Mouse (Mus musculus) myocyte (in vitro differentiated cells): ENCODE measurements around the gene Ifitm10. TPM values are rescaled to one million over a fixed set of nuclear protein-coding genes. Genes with fewer than 3 reads are reported as not detected.
"Not testable (repeated sequence)": the region's sequence is repeated elsewhere in the genome, so short reads cannot be mapped to it uniquely, and the experiment has no call there.

ENCODE experiments used
- H3K27me3 ChIP-seq: one replicate; pipeline ENCODE4 v1.6.1; 2011; ENCODE audit not compliant: control insufficient read depth, insufficient read depth, insufficient read length
- H3K36me3 ChIP-seq: one replicate; pipeline ENCODE4 v1.6.1; 2011; ENCODE audit not compliant: control insufficient read depth, insufficient read depth
- H3K4me2 ChIP-seq: one replicate; pipeline ENCODE4 v1.6.1; 2011; ENCODE audit warnings: low read depth, control low read depth
- H3K4me3 ChIP-seq: one replicate; pipeline ENCODE4 v1.5.1; 2011; ENCODE audit warnings: mild to moderate bottlenecking, control low read depth, moderate library complexity
- H3K79me2 ChIP-seq: one replicate; pipeline ENCODE4 v1.6.1; 2011; ENCODE audit not compliant: control insufficient read depth, insufficient read depth
- H3ac ChIP-seq: one replicate; pipeline ENCODE4 v1.6.1; 2011; ENCODE audit not compliant: control insufficient read depth, insufficient read length
- CEBPB ChIP-seq: IDR thresholded peaks from 2 replicates; pipeline ENCODE4 v1.6.1; 2011; ENCODE audit warnings: mild to moderate bottlenecking, moderate library complexity; ENCODE audit not compliant: poor library complexity, insufficient read depth, severe bottlenecking
- E2F4 ChIP-seq: IDR thresholded peaks from one replicate; pipeline ENCODE4 v1.6.1; 2011; ENCODE audit warnings: mild to moderate bottlenecking, control low read depth, moderate library complexity; ENCODE audit not compliant: insufficient read depth
- MAX ChIP-seq: IDR thresholded peaks from one replicate; pipeline ENCODE4 v1.6.1; 2011; ENCODE audit warnings: low read depth, mild to moderate bottlenecking, control low read depth
- MYOD1 ChIP-seq, 3 experiments: IDR thresholded peaks; one replicate each; pipeline ENCODE4 v1.6.1; 2011; ENCODE audit warnings: control low read depth in 2 of 3, low read depth in 2 of 3, mild to moderate bottlenecking in 2 of 3, moderate library complexity in 1 of 3; ENCODE audit not compliant: insufficient read length in 2 of 3, control insufficient read depth in 1 of 3
- MYOG ChIP-seq, 3 experiments: IDR thresholded peaks; one replicate each; pipeline ENCODE4 v1.6.1; 2011; ENCODE audit warnings: control low read depth in 2 of 3, low read depth in 2 of 3, mild to moderate bottlenecking in 2 of 3; ENCODE audit not compliant: insufficient read length in 2 of 3, control insufficient read depth in 1 of 3, insufficient read depth in 1 of 3
- POLR2A ChIP-seq: IDR thresholded peaks from one replicate; pipeline ENCODE4 v1.6.1; 2011; ENCODE audit warnings: low read depth, mild to moderate bottlenecking, control low read depth, moderate library complexity; ENCODE audit not compliant: insufficient read length
- POLR2AphosphoS2 ChIP-seq: IDR thresholded peaks from one replicate; pipeline ENCODE4 v1.6.1; 2011; ENCODE audit warnings: low read depth, control low read depth; ENCODE audit not compliant: insufficient read length
- REST ChIP-seq: IDR thresholded peaks from one replicate; pipeline ENCODE4 v1.6.1; 2011; ENCODE audit warnings: mild to moderate bottlenecking, control low read depth, moderate library complexity; ENCODE audit not compliant: insufficient read depth, insufficient read length
- SRF ChIP-seq: IDR thresholded peaks from one replicate; pipeline ENCODE4 v1.6.1; 2011; ENCODE audit warnings: low read depth; ENCODE audit not compliant: control insufficient read depth, insufficient read length
- TCF12 ChIP-seq: IDR thresholded peaks from one replicate; pipeline ENCODE4 v1.6.1; 2011; ENCODE audit warnings: mild to moderate bottlenecking, control low read depth; ENCODE audit not compliant: poor library complexity, insufficient read depth, severe bottlenecking
- TCF3 ChIP-seq: IDR thresholded peaks from one replicate; pipeline ENCODE4 v1.6.1; 2011; ENCODE audit warnings: low read depth, control low read depth; ENCODE audit not compliant: insufficient read length
- USF1 ChIP-seq: IDR thresholded peaks from one replicate; pipeline ENCODE4 v1.6.1; 2011; ENCODE audit warnings: low read depth, mild to moderate bottlenecking, control low read depth, moderate library complexity
- polyA plus RNA-seq: library from polyadenylated mRNA; unstranded; fragments of >200 nt; fragmentation: generic; extraction: Trizol; gene quantifications from one replicate; pipeline ENCODE4 v1.2.1, GENCODE M21; 2012; ENCODE audit warnings: missing spikeins

The Ifitm10 gene
- polyA plus RNA-seq, 1 experiment: 5.4 TPM

DNA sequence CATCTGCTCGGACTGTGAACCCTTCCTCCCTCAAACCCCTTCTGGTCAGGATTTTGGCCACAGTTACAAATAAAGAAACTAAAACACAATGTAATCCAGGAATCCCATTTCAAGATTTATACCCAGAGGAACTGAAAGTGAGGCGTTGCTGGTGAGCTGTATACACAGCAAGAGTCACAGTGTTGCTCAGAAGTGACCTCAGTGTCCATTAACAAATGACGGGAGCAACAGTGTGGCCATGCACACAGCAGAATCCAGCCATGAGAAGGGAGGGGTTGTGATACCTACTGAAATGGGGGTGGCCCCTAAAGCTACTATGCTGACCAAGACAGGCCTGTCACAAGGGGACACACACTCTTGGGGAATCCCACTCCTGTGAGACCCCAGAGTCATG is 31.3 kb downstream of the Ifitm10 start:
- Histone ChIP-seq H3K79me2 (no peaks in the 10 kb centered on the region), H3ac (no peak overlapping the region), H3K4me3 (no peak overlapping the region), H3K4me2 (no peak overlapping the region), H3K36me3 (no peaks in the 10 kb centered on the region), H3K27me3 (no peaks in the 10 kb centered on the region)
- no peak for TF ChIP-seq POLR2A
- TF ChIP-seq REST: no peak
- TF ChIP-seq TCF12: no peak
- no peak for TF ChIP-seq USF1

- TF ChIP-seq MYOD1 (IDR thresholded peaks at IDR 0.05; ENCODE audit: control insufficient read depth in 1 of 3, insufficient read length in 2 of 3, low read depth in 2 of 3) (no peak), CEBPB (no peak), USF1 (no peak)
- Histone ChIP-seq H3K79me2 (no peaks in the 10 kb centered on the region), H3K4me2 (no peak overlapping the region), H3K4me3 (no peak overlapping the region), H3K27me3 (no peaks in the 10 kb centered on the region), H3K36me3 (no peaks in the 10 kb centered on the region), H3ac (no peak overlapping the region)
Observed at GRCm38 (mm10) chr7:142341564-142342246, 31.8 kb downstream of the Ifitm10 start.

DNA sequence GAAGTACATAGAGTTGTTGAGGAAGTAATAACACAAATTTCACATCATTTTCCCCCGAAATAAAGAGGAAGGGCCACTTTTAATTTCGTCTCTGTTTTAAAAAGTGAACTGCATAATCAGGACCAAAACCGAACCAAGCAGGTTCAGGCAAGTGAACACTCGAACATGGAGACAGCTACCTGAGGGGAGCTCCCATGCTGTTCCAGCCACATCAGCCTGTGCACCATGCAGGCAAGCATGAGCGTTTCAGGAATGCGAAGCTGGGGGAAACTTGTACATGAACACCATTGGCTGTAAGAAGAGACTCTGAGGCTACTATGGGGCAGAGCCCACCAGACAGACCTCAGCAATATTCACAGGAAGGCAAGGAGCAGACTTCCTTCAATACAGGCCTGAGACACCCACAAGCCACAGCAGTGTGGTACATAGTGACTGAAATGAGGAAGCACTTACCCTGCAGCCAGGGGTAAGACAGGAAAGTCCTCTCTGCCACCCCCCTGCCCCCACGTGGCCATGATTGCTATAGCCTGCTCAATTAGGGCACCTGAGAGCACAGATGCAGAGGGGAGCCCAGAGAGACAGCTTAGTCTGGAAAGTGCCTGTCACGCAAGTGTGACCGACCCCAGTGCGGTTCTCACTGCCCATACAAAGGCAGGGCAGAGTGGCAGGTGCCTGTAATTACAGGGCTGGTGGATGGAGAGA is 33.1 kb downstream of the Ifitm10 start:
- H3ac ChIP-seq: no peak overlapping the region
- no peak for TF ChIP-seq USF1
- no peak for TF ChIP-seq TCF3
- TF ChIP-seq TCF12: no peak
- no peak for TF ChIP-seq MAX
- no peak for TF ChIP-seq MYOG (IDR thresholded peaks at IDR 0.05; ENCODE audit: control insufficient read depth in 1 of 3, insufficient read depth in 1 of 3, insufficient read length in 2 of 3, low read depth in 2 of 3)
- no peak for TF ChIP-seq CEBPB
- TF ChIP-seq MYOD1 (IDR thresholded peaks at IDR 0.05; ENCODE audit: control insufficient read depth in 1 of 3, insufficient read length in 2 of 3, low read depth in 2 of 3): no peak
- TF ChIP-seq REST: no peak
- TF ChIP-seq POLR2A: no peak
- TF ChIP-seq POLR2AphosphoS2: no peak
- no peak for TF ChIP-seq SRF
- TF ChIP-seq E2F4: no peak
- no peak overlapping the region for H3K4me2 ChIP-seq
- no peak overlapping the region for H3K4me3 ChIP-seq
- no peaks in the 10 kb centered on the region for H3K27me3 ChIP-seq
- no peaks in the 10 kb centered on the region for H3K79me2 ChIP-seq
- no peaks in the 10 kb centered on the region for H3K36me3 ChIP-seq

GRCm38 (mm10) chr7:142335151-142335550 is 38.4 kb downstream of the Ifitm10 start:
- Histone ChIP-seq H3K36me3 (no peaks in the 10 kb centered on the region), H3K27me3 (no peaks in the 10 kb centered on the region), H3K4me3 (no peak overlapping the region), H3K79me2 (no peaks in the 10 kb centered on the region), H3K4me2 (no peak overlapping the region), H3ac (no peak overlapping the region)
- TF ChIP-seq REST (no peak), TCF12 (no peak), SRF (no peak), POLR2AphosphoS2 (no peak), USF1 (no peak), CEBPB (no peak), MYOG (IDR thresholded peaks at IDR 0.05; ENCODE audit: control insufficient read depth in 1 of 3, insufficient read depth in 1 of 3, insufficient read length in 2 of 3, low read depth in 2 of 3) (no peak), POLR2A (no peak), E2F4 (no peak), MAX (no peak)

GRCm38 (mm10) chr7:142334246-142334645 is 39.3 kb downstream of the Ifitm10 start:
- H3K27me3 ChIP-seq: no peaks in the 10 kb centered on the region
- H3K4me2 ChIP-seq: no peak overlapping the region
- H3K4me3 ChIP-seq: no peak overlapping the region
- no peaks in the 10 kb centered on the region for H3K79me2 ChIP-seq
- no peaks in the 10 kb centered on the region for H3K36me3 ChIP-seq
- no peak overlapping the region for H3ac ChIP-seq
- TF ChIP-seq CEBPB: no peak
- no peak for TF ChIP-seq MYOD1 (IDR thresholded peaks at IDR 0.05; ENCODE audit: control insufficient read depth in 1 of 3, insufficient read length in 2 of 3, low read depth in 2 of 3)
- no peak for TF ChIP-seq E2F4
- TF ChIP-seq SRF: no peak

DNA sequence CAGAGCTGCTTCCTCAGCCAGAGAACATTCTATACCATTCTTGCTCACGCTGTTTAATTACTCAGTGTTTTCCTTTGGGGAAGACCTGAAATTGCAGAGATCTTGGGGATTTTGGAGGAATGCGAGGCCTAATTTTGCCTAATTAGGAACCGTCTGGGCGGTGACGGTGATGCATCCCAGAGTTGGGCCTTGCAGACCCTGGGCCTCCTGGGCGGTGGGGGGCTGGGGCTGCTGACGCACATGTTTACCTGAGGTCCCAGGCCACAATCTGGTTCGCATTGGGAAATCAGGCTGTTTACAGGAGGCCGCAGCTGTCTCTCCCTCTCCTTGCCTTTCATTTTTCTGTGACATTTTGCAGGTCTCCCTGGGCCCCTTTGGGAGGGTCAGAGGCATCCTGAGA is 40.8 kb downstream of the Ifitm10 start:
- not testable (repeated sequence) for H3K36me3 ChIP-seq, H3K27me3 ChIP-seq, H3K4me3 ChIP-seq, H3K79me2 ChIP-seq, H3K4me2 ChIP-seq, H3ac ChIP-seq
